Mouse (Mus musculus): Measurements from ENCODE around the gene Gm20388. TPM values are rescaled to one million over a fixed set of nuclear protein-coding genes. Genes with fewer than 3 reads are reported as not detected.

Gene Gm20388
- polyA plus RNA-seq, 1 experiment from 2014 or later = not detected

- Histone ChIP-seq H3K27me3 (ENCODE audit: control insufficient read depth, insufficient read depth, low read length) (no peaks in the 10 kb centered on the region), H3K36me3 (replicated peaks; ENCODE audit: control insufficient read depth, insufficient read depth) (no peaks in the 10 kb centered on the region), H3K9ac (no peak overlapping the region), H3K9me3 (ENCODE audit: control insufficient read depth, low read length) (no peaks in the 10 kb centered on the region), H3K4me2 (replicated peaks) (no peak overlapping the region), H3K4me1 (replicated peaks; ENCODE audit: control insufficient read depth, insufficient read depth, low read length) (peaks cover 17% of the 10 kb centered on the region; the same call in 1 of the 2 replicates), H3K4me3 (replicated peaks; ENCODE audit: low read length) (no peak overlapping the region), H3K27ac (no peak overlapping the region)
- no peak for ATAC-seq (ENCODE audit: low FRiP score)
- no peak for DNase-seq (ENCODE audit: low spot score)
- WGBS = 80% methylated on average over 6 of the region's 6 CpGs
Observed at GRCm38 (mm10) chr8:121635534-121635933, 1724.9 kb downstream of the Gm20388 start.

GRCm38 (mm10) chr8:121636180-121636579 lies 1725.5 kb downstream of the Gm20388 start:
- no peak overlapping the region for H3K27ac ChIP-seq
- H3K4me1 ChIP-seq (replicated peaks; ENCODE audit: control insufficient read depth, insufficient read depth, low read length) = peaks cover 17% of the 10 kb centered on the region; the same call in 1 of the 2 replicates
- no peak for DNase-seq (ENCODE audit: low spot score)
- no peak overlapping the region for H3K4me2 ChIP-seq (replicated peaks)
- no peak overlapping the region for H3K4me3 ChIP-seq (replicated peaks; ENCODE audit: low read length)
- no peaks in the 10 kb centered on the region for H3K27me3 ChIP-seq (ENCODE audit: control insufficient read depth, insufficient read depth, low read length)
- no peak overlapping the region for H3K9ac ChIP-seq
- ATAC-seq (ENCODE audit: low FRiP score) = no peak
- no peaks in the 10 kb centered on the region for H3K9me3 ChIP-seq (ENCODE audit: control insufficient read depth, low read length)
- 83% methylated on average over 8 of the region's 8 CpGs for WGBS
- no peaks in the 10 kb centered on the region for H3K36me3 ChIP-seq (replicated peaks; ENCODE audit: control insufficient read depth, insufficient read depth)

- H3K27me3 ChIP-seq (ENCODE audit: control insufficient read depth, insufficient read depth, low read length) = no peaks in the 10 kb centered on the region
- no peak for ATAC-seq (ENCODE audit: low FRiP score)
- DNase-seq (ENCODE audit: low spot score) = no peak
- no peak overlapping the region for H3K4me3 ChIP-seq (replicated peaks; ENCODE audit: low read length)
- H3K9me3 ChIP-seq (ENCODE audit: control insufficient read depth, low read length) = no peaks in the 10 kb centered on the region
- 82% methylated on average over 3 of the region's 3 CpGs for WGBS
- H3K27ac ChIP-seq = peak overlapping the region; percentile 32; the same call in 1 of the 2 replicates
- no peaks in the 10 kb centered on the region for H3K36me3 ChIP-seq (replicated peaks; ENCODE audit: control insufficient read depth, insufficient read depth)
- H3K9ac ChIP-seq = peak overlapping the region; percentile 35; the same call in 1 of the 2 replicates
- H3K4me2 ChIP-seq (replicated peaks) = no peak overlapping the region
- H3K4me1 ChIP-seq (replicated peaks; ENCODE audit: control insufficient read depth, insufficient read depth, low read length) = peaks cover 55% of the 10 kb centered on the region
Observed at GRCm38 (mm10) chr8:121642804-121643203, 1732.2 kb downstream of the Gm20388 start.

GRCm38 (mm10) chr8:121643384-121643783 lies 1732.7 kb downstream of the Gm20388 start:
- no peak overlapping the region for H3K27ac ChIP-seq
- H3K4me1 ChIP-seq (replicated peaks; ENCODE audit: control insufficient read depth, insufficient read depth, low read length) = peaks cover 61% of the 10 kb centered on the region
- no peak for ATAC-seq (ENCODE audit: low FRiP score)
- peak overlapping the region; percentile 35; the same call in 1 of the 2 replicates for H3K9ac ChIP-seq
- H3K36me3 ChIP-seq (replicated peaks; ENCODE audit: control insufficient read depth, insufficient read depth) = no peaks in the 10 kb centered on the region
- no peak for DNase-seq (ENCODE audit: low spot score)
- no peak overlapping the region for H3K4me3 ChIP-seq (replicated peaks; ENCODE audit: low read length)
- no peak overlapping the region for H3K4me2 ChIP-seq (replicated peaks)
- 50% methylated on average over 11 of the region's 11 CpGs for WGBS
- no peaks in the 10 kb centered on the region for H3K27me3 ChIP-seq (ENCODE audit: control insufficient read depth, insufficient read depth, low read length)
- no peaks in the 10 kb centered on the region for H3K9me3 ChIP-seq (ENCODE audit: control insufficient read depth, low read length)

- Histone ChIP-seq H3K4me2 (replicated peaks) (peak overlapping the region; percentile 100), H3K4me3 (replicated peaks; ENCODE audit: low read length) (peak overlapping the region; percentile 93; the same call in 1 of the 2 replicates), H3K9ac (peak overlapping the region; percentile 34; the same call in 1 of the 2 replicates), H3K9me3 (ENCODE audit: control insufficient read depth, low read length) (no peaks in the 10 kb centered on the region), H3K36me3 (replicated peaks; ENCODE audit: control insufficient read depth, insufficient read depth) (no peaks in the 10 kb centered on the region), H3K27me3 (ENCODE audit: control insufficient read depth, insufficient read depth, low read length) (no peaks in the 10 kb centered on the region), H3K4me1 (replicated peaks; ENCODE audit: control insufficient read depth, insufficient read depth, low read length) (peaks cover 84% of the 10 kb centered on the region), H3K27ac (no peak overlapping the region)
- 75% methylated on average over 12 of the region's 12 CpGs for WGBS
- ATAC-seq (ENCODE audit: low FRiP score) (no peak), DNase-seq (ENCODE audit: low spot score) (no peak)
Observed at GRCm38 (mm10) chr8:121647511-121648215, 1737.0 kb downstream of the Gm20388 start.

- Histone ChIP-seq H3K9me3 (ENCODE audit: control insufficient read depth, low read length) (no peaks in the 10 kb centered on the region), H3K4me3 (replicated peaks; ENCODE audit: low read length) (peak overlapping the region; percentile 93), H3K36me3 (replicated peaks; ENCODE audit: control insufficient read depth, insufficient read depth) (no peaks in the 10 kb centered on the region), H3K4me2 (replicated peaks) (peak overlapping the region; percentile 100), H3K4me1 (replicated peaks; ENCODE audit: control insufficient read depth, insufficient read depth, low read length) (peaks cover 76% of the 10 kb centered on the region), H3K9ac (peak overlapping the region; percentile 34; the same call in 1 of the 2 replicates), H3K27me3 (ENCODE audit: control insufficient read depth, insufficient read depth, low read length) (no peaks in the 10 kb centered on the region), H3K27ac (no peak overlapping the region)
- 47% methylated on average over 16 of the region's 16 CpGs for WGBS
- DNase-seq (ENCODE audit: low spot score) = no peak
- no peak for ATAC-seq (ENCODE audit: low FRiP score)
Observed at GRCm38 (mm10) chr8:121648451-121648850, 1737.8 kb downstream of the Gm20388 start.

- DNase-seq (ENCODE audit: low spot score) (no peak), ATAC-seq (ENCODE audit: low FRiP score) (no peak)
- H3K27me3 ChIP-seq (ENCODE audit: control insufficient read depth, insufficient read depth, low read length) = no peaks in the 10 kb centered on the region
- no peak overlapping the region for H3K27ac ChIP-seq
- peak overlapping the region; percentile 100 for H3K4me2 ChIP-seq (replicated peaks)
- peaks cover 77% of the 10 kb centered on the region for H3K4me1 ChIP-seq (replicated peaks; ENCODE audit: control insufficient read depth, insufficient read depth, low read length)
- no peaks in the 10 kb centered on the region for H3K36me3 ChIP-seq (replicated peaks; ENCODE audit: control insufficient read depth, insufficient read depth)
- peak overlapping the region; percentile 93 for H3K4me3 ChIP-seq (replicated peaks; ENCODE audit: low read length)
- H3K9me3 ChIP-seq (ENCODE audit: control insufficient read depth, low read length) = no peaks in the 10 kb centered on the region
- WGBS = 73% methylated on average over 5 of the region's 5 CpGs
- H3K9ac ChIP-seq = peak overlapping the region; percentile 93
Observed at GRCm38 (mm10) chr8:121649423-121649822, 1738.8 kb downstream of the Gm20388 start.

- H3K4me1 ChIP-seq (replicated peaks; ENCODE audit: control insufficient read depth, insufficient read depth, low read length) = peaks cover 78% of the 10 kb centered on the region
- H3K9ac ChIP-seq = peak overlapping the region; percentile 93
- no peak overlapping the region for H3K27ac ChIP-seq
- peak overlapping the region; percentile 93 for H3K4me3 ChIP-seq (replicated peaks; ENCODE audit: low read length)
- 15% methylated on average over 10 of the region's 10 CpGs for WGBS
- H3K9me3 ChIP-seq (ENCODE audit: control insufficient read depth, low read length) = no peaks in the 10 kb centered on the region
- ATAC-seq (ENCODE audit: low FRiP score) (no peak), DNase-seq (ENCODE audit: low spot score) (no peak)
- H3K36me3 ChIP-seq (replicated peaks; ENCODE audit: control insufficient read depth, insufficient read depth) = no peaks in the 10 kb centered on the region
- H3K27me3 ChIP-seq (ENCODE audit: control insufficient read depth, insufficient read depth, low read length) = no peaks in the 10 kb centered on the region
- peak overlapping the region; percentile 100 for H3K4me2 ChIP-seq (replicated peaks)
Observed at GRCm38 (mm10) chr8:121649904-121650303, 1739.3 kb downstream of the Gm20388 start.

GRCm38 (mm10) chr8:121650389-121651307 lies 1740.0 kb downstream of the Gm20388 start:
- peak overlapping the region; percentile 93 for H3K9ac ChIP-seq
- H3K4me3 ChIP-seq (replicated peaks; ENCODE audit: low read length) = peak overlapping the region; percentile 93
- H3K4me1 ChIP-seq (replicated peaks; ENCODE audit: control insufficient read depth, insufficient read depth, low read length) = peaks cover 72% of the 10 kb centered on the region
- peak overlapping the region; percentile 100 for H3K4me2 ChIP-seq (replicated peaks)
- no peaks in the 10 kb centered on the region for H3K36me3 ChIP-seq (replicated peaks; ENCODE audit: control insufficient read depth, insufficient read depth)
- no peaks in the 10 kb centered on the region for H3K9me3 ChIP-seq (ENCODE audit: control insufficient read depth, low read length)
- DNase-seq (ENCODE audit: low spot score) = no peak
- ATAC-seq (ENCODE audit: low FRiP score) = no peak
- H3K27ac ChIP-seq = peak overlapping the region; percentile 78; the same call in 1 of the 2 replicates
- no peaks in the 10 kb centered on the region for H3K27me3 ChIP-seq (ENCODE audit: control insufficient read depth, insufficient read depth, low read length)
- 55% methylated on average over 20 of the region's 20 CpGs for WGBS
